Mouse (Mus musculus) T-helper 2 cell (primary cell): Measurements from ENCODE around the gene Asnsd1.
"Not testable (repeated sequence)": the region's sequence is repeated elsewhere in the genome, so short reads cannot be mapped to it uniquely, and the experiment has no call there.

ENCODE experiments used
- in situ Hi-C: fragments of 300-600 bp; cut with MboI, MseI; formaldehyde crosslinking; loops from one replicate; pipeline ENCODE4 v1.15.1; 2025; ENCODE audit warnings: high pct_unique_total_duplicates

Asnsd1 gene

GRCm38 (mm10) chr1:53352327-53353261 is at the start of gene Asnsd1, which contains the start of the genes Asdurf and Gm28551:
Gene Asnsd1 (minus strand): TSS chr1:53352752.
Gene Asdurf (minus strand): TSS chr1:53352619.
Gene Gm28551 (minus strand): TSS chr1:53352667.
- in situ Hi-C loops = loop anchor here (5.0 kb wide), 2 partner anchors 45 to 625 kb away; partner anchors contain the start of gene Mfsd6

- in situ Hi-C loops = not testable (repeated sequence)
These were observed 41.6 kb upstream of the Asnsd1 start for GRCm38 (mm10) chr1:53393936-53394760.

GRCm38 (mm10) chr1:53388762-53389161 is 36.2 kb upstream of the Asnsd1 start:
- in situ Hi-C loops = no loop called here

GRCm38 (mm10) chr1:53384085-53384688 is 31.6 kb upstream of the Asnsd1 start:
- in situ Hi-C loops = no loop called here

- in situ Hi-C loops = no loop called here
These were observed 25.2 kb upstream of the Asnsd1 start for GRCm38 (mm10) chr1:53377731-53378130.

GRCm38 (mm10) chr1:53375965-53376364 is 23.4 kb upstream of the Asnsd1 start:
- in situ Hi-C loops = not testable (repeated sequence)

- in situ Hi-C loops = no loop called here
These were observed 6.4 kb upstream of the Asnsd1 start for GRCm38 (mm10) chr1:53358988-53359387.

GRCm38 (mm10) chr1:53341071-53341470 is 11.5 kb downstream of the Asnsd1 start:
- in situ Hi-C loops = no loop called here

- in situ Hi-C loops = not testable (repeated sequence)
These were observed 15.1 kb downstream of the Asnsd1 start for GRCm38 (mm10) chr1:53337403-53337802.

- in situ Hi-C loops = no loop called here
These were observed 17.1 kb downstream of the Asnsd1 start for GRCm38 (mm10) chr1:53335465-53335864.

- in situ Hi-C loops = not testable (repeated sequence)
These were observed 19.0 kb downstream of the Asnsd1 start for GRCm38 (mm10) chr1:53333527-53333926.

GRCm38 (mm10) chr1:53324827-53325494 is 27.6 kb downstream of the Asnsd1 start:
- in situ Hi-C loops = no loop called here

GRCm38 (mm10) chr1:53324277-53324676 is 28.3 kb downstream of the Asnsd1 start:
- in situ Hi-C loops = no loop called here

GRCm38 (mm10) chr1:53323254-53323653 is 29.3 kb downstream of the Asnsd1 start:
- in situ Hi-C loops = no loop called here

GRCm38 (mm10) chr1:53321662-53322344 is 30.7 kb downstream of the Asnsd1 start:
- in situ Hi-C loops = no loop called here

GRCm38 (mm10) chr1:53312989-53313967 is 39.3 kb downstream of the Asnsd1 start, which contains the start of gene Osgepl1:
Gene Osgepl1 (plus strand): TSS chr1:53313624.
- in situ Hi-C loops = no loop called here

- in situ Hi-C loops = no loop called here
These were observed 52.0 kb downstream of the Asnsd1 start for GRCm38 (mm10) chr1:53300506-53300905.

GRCm38 (mm10) chr1:53296581-53297383 is 55.8 kb downstream of the Asnsd1 start, which contains the start of the genes Pms1, Ormdl1 and Gm28778:
Gene Pms1 (minus strand): TSS chr1:53297018.
Gene Ormdl1 (plus strand): TSS chr1:53297095.
Gene Gm28778 (plus strand): TSS chr1:53297111.
- in situ Hi-C loops = loop anchor here (10.0 kb wide), 1 partner anchor 452 kb away; the partner anchor contains the start of gene Hibch
